Mouse (Mus musculus): ENCODE data around the gene Sh3gl2. TPM values are rescaled to one million over a fixed set of nuclear protein-coding genes. Genes with fewer than 3 reads are reported as not detected.

Gene Sh3gl2
- not detected in 2 replicates for total RNA-seq (2023)

DNA sequence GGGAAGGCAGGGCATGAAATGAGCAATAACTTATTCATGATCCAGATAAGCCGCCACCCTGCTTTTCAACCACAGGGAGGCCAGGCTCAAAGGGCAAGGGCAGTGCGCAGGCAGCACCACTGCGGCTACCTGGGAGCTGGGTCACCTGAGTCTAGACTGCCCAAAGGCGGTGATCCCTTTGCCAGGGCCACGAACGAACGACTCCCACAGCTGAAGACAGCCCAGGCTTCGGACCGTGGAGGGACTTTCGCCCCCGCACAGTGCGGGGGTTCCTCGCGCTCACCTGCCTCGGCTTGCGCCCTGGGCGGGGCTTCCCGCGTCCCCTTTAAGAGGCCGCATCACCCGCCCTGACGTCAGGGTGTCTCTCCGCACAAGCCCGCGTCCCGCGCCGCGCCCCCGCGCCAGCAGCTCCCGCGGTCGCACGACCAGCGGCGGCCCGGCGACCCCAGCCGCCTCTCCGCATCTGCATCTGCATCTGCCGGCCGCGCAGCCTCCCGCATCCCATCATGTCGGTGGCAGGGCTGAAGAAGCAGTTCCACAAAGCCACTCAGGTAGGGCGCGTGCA is at the start of gene Sh3gl2:
TSS of gene Sh3gl2 (plus strand) at position 56 of the 565 bp plus-strand sequence.

DNA sequence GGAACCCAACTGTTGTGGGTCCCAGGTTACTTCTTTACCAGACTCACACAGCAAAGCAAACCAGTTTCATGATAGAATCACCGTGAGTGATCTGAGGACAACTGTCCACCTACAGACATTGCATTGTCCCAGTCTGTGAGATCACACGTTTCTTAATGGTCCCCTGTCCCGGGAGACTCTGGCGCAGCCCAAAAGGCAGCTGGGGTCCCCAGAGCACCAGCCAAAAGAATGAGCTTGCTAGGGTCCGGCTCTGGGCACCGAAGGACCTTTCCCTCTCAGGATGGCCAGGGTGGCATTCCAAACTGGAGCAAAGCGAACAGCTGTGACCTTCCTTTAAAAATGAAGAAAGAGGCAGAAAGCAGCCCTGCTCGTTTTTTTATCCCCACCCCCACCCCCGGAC is 308.9 kb downstream of the Sh3gl2 start, which contains the start of gene Adamtsl1:
TSS of gene Adamtsl1 (plus strand) at position 381 of the 400 bp plus-strand sequence.

